In genomic region chr2:103439710-103440109, GRCm38 (mm10) we compare ENCODE assay signal across 8 mouse cellular contexts. TPM values are rescaled to one million over a fixed set of nuclear protein-coding genes. Genes with fewer than 3 reads are reported as not detected.
DNase-seq lines count a peak whose midpoint lies in the region; ATAC-seq lines count a peak whose summit lies in the region.

No protein-coding gene starts in this region.

- H3K4me2 ChIP-seq in hindbrain, embryonic 14.5 days (replicated peaks): peak overlapping the region; percentile 46

- no peaks in the 10 kb centered on the region for H3K9me3 ChIP-seq in hindbrain, embryonic 14.5 days (ENCODE audit: control insufficient read depth, low read length)

- no peaks in the 10 kb centered on the region for H3K36me3 ChIP-seq in hindbrain, embryonic 14.5 days (replicated peaks; ENCODE audit: control insufficient read depth, insufficient read depth)

- H3K27me3 ChIP-seq in hindbrain, embryonic 14.5 days (ENCODE audit: control insufficient read depth, insufficient read depth, low read length): no peaks in the 10 kb centered on the region

- peak; percentile 69; the same call in 1 of the 2 replicates for ATAC-seq in hindbrain, embryonic 14.5 days (ENCODE audit: low FRiP score)

- H3K27ac ChIP-seq in hindbrain, embryonic 14.5 days: no peak overlapping the region

- H3K9ac ChIP-seq in hindbrain, embryonic 14.5 days: peak overlapping the region; percentile 39; the same call in 1 of the 2 replicates

- H3K4me1 ChIP-seq in hindbrain, embryonic 14.5 days (replicated peaks; ENCODE audit: control insufficient read depth, insufficient read depth, low read length): no peaks in the 10 kb centered on the region

- H3K4me3 ChIP-seq in hindbrain, embryonic 14.5 days (replicated peaks; ENCODE audit: low read length): peak overlapping the region; percentile 16; the same call in 1 of the 2 replicates

- 4% methylated on average over 12 of the region's 12 CpGs for WGBS in hindbrain, embryonic 14.5 days

- DNase-seq in NIH3T3 (ENCODE audit: low read depth): peak; percentile 89
- peak; percentile 47 for DNase-seq in cerebellum, adult 9-11 months
- peak; percentile 54 to 77 for DNase-seq in frontal cortex, postnatal 10 days (ENCODE audit: low spot score in 2 of 2)
- peak; percentile 85 for DNase-seq in hindbrain, embryonic 14.5 days (ENCODE audit: low spot score)
- peak; percentile 64 to 69 for DNase-seq in layer of hippocampus, postnatal 36 days
- DNase-seq in lung, postnatal 36 days: peak; percentile 91
- peak; percentile 79 to 84 for DNase-seq in right cerebral cortex, adult 2 months (ENCODE audit: low spot score in 2 of 2)
- DNase-seq in urinary bladder, postnatal 14 days (ENCODE audit: low spot score): peak; percentile 82

RNA-seq across cellular contexts. Expression of gene Elf5, which starts 28.2 kb away (rescaled TPM):
- polyA plus RNA-seq in hindbrain, embryonic 14.5 days (2014; fragmentation: Nextera tagmentation; extraction: Ambion mirVana): not detected in 2 replicates
- 1 to 10 TPM; 1.2 TPM for total RNA-seq in layer of hippocampus, postnatal 36 days (2021)

RNA-seq across cellular contexts. Expression of gene Cat, which starts 45.2 kb away (rescaled TPM):
- polyA plus RNA-seq in hindbrain, embryonic 14.5 days (2014; fragmentation: Nextera tagmentation; extraction: Ambion mirVana): 102 and 107 TPM in 2 replicates
- 10 to 100 TPM; 50.4 to 60.1 TPM for total RNA-seq in layer of hippocampus, postnatal 36 days (2021)
